Mouse (Mus musculus): ENCODE data around the gene Ankrd52. TPM values are rescaled to one million over a fixed set of nuclear protein-coding genes. Genes with fewer than 3 reads are reported as not detected.

Gene Ankrd52
- polyA plus RNA-seq, 1 experiment from 2014 or later, result 6.2 TPM

DNA sequence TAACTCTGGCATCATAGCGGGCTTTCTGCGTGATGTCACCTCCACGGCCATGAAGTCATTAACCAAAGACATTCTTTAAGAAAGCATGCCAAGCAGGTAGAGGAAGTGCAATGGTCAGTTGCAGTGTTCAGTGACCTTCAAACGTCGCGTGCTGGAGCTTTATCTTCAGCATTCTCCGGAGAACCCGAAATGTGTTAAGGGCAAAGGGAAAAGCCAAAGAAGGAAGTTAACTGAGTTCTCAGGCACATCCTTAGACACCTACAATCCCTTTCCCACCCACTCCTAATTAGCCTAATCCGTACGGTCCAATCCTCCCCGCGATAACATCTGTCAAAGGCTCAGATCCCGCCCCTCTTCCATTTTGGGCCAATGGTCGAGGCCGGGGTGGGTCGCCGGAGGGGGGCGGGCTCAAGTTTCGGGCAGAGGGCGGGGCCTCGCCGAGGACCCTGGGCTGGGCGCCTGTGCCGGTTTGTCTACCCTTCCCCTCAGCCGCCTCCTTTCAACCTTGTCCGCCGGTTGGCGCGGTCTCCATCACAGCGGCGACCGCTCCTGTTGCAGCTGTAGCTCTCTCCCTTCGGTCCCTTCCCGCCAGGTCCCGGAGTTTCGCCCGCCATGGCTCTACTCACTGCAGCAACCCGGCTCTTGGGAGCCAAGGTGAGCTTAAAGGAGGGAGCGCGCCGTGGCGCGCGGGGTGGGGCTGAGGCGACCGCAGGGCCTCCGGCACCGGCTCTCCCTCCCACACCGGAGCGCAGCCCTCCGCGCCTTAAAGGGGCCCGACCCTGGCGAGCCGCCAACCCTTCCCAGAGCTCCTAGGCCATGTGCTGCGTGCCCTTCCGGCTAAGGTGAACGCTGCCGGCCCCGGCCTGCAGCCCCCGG, 39.4 kb upstream of the Ankrd52 start, which contains the start of gene Cs:
Gene Cs (plus strand): TSS at position 429 of the 876 bp plus-strand sequence.
- H3K4me1 ChIP-seq (replicated peaks; ENCODE audit: insufficient read depth, low read length), result peaks cover 9% of the 10 kb centered on the region; the same call in 1 of the 2 replicates
- peak within 1 kb of the TSS; percentile 85 for H3K9ac ChIP-seq (ENCODE audit: low read depth, low read length)
- no peaks in the 10 kb centered on the region for H3K27me3 ChIP-seq (ENCODE audit: insufficient read depth, low read length)
- WGBS, result under 1% methylated on average over 58 of the region's 61 CpGs
- peak; percentile 97 for ATAC-seq (replicated peaks; ENCODE audit: low FRiP score, low read depth)
- H3K9me3 ChIP-seq (replicated peaks; ENCODE audit: low read length), result no peaks in the 10 kb centered on the region
- H3K27ac ChIP-seq, result peak within 1 kb of the TSS; percentile 97
- peak; percentile 100 for DNase-seq (ENCODE audit: low spot score)
- H3K4me3 ChIP-seq (replicated peaks; ENCODE audit: low read depth, low read length), result peak within 1 kb of the TSS; percentile 86
- peak within 1 kb of the TSS; percentile 72 for H3K4me2 ChIP-seq (ENCODE audit: low read length)
- no peaks in the 10 kb centered on the region for H3K36me3 ChIP-seq (ENCODE audit: insufficient read depth, low read length)
- TF ChIP-seq CTCF (IDR thresholded peaks at IDR 0.05; ENCODE audit: low read depth), result no peak; the same call in 1 of the 2 replicates

DNA sequence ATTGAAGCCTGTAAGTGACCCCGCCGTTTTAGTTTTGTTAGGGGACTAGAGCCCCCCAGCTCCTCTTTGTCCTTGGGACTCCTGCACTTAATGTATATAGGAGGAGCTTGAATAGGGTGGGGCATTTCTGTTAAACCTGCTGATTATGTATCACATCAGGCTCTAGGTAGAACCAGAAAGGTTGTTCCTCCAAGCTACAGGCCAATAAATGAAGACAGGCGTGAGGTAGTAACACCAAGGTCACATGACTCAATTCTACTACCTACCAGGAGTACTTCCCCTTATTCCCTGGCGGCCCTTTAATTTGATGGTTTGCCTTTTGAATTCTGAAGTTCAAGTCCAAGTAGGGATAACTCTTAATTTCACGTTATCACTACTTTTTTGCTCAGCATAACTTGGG, 38.5 kb upstream of the Ankrd52 start:
- Histone ChIP-seq H3K4me2 (ENCODE audit: low read length) (peak overlapping the region; percentile 72), H3K9me3 (replicated peaks; ENCODE audit: low read length) (no peaks in the 10 kb centered on the region), H3K27ac (peak overlapping the region; percentile 97), H3K9ac (ENCODE audit: low read depth, low read length) (peak overlapping the region; percentile 85), H3K27me3 (ENCODE audit: insufficient read depth, low read length) (no peaks in the 10 kb centered on the region), H3K4me3 (replicated peaks; ENCODE audit: low read depth, low read length) (peak overlapping the region; percentile 86), H3K4me1 (replicated peaks; ENCODE audit: insufficient read depth, low read length) (peaks cover 9% of the 10 kb centered on the region; the same call in 1 of the 2 replicates), H3K36me3 (ENCODE audit: insufficient read depth, low read length) (no peaks in the 10 kb centered on the region)
- ATAC-seq (replicated peaks; ENCODE audit: low FRiP score, low read depth), result no peak
- no peak for TF ChIP-seq CTCF (IDR thresholded peaks at IDR 0.05; ENCODE audit: low read depth)
- WGBS, result 13% methylated on average over 5 of the region's 5 CpGs
- peak; percentile 18 for DNase-seq (ENCODE audit: low spot score)

DNA sequence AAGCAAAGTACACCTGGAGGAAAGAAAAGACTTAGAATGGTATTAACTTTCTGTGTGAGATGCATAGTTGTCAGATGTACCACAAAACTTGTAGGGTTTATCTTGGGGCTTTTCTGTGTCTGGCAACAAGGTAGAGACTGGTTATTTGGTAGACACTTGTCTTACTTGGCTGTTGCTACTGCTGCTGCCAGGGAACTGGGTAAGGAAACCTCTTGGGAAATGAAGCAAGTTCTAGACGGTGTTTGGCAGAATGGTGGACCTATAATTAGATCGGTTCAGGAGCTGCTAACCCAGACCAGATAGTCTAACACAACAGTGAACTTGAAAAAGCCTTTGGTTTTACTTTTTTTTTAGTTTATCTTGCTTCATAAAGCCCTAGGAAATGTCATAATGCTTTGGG, 38.0 kb upstream of the Ankrd52 start:
- no peaks in the 10 kb centered on the region for H3K9me3 ChIP-seq (replicated peaks; ENCODE audit: low read length)
- WGBS, result 61% methylated on average over 2 of the region's 2 CpGs
- H3K36me3 ChIP-seq (ENCODE audit: insufficient read depth, low read length), result no peaks in the 10 kb centered on the region
- DNase-seq (ENCODE audit: low spot score), result no peak
- H3K27me3 ChIP-seq (ENCODE audit: insufficient read depth, low read length), result no peaks in the 10 kb centered on the region
- H3K9ac ChIP-seq (ENCODE audit: low read depth, low read length), result 0 out of 2 replicates have a peak overlapping the region, but pooled peaks have one; percentile 85
- peaks cover 9% of the 10 kb centered on the region; the same call in 1 of the 2 replicates for H3K4me1 ChIP-seq (replicated peaks; ENCODE audit: insufficient read depth, low read length)
- H3K27ac ChIP-seq, result no peak overlapping the region
- TF ChIP-seq CTCF (IDR thresholded peaks at IDR 0.05; ENCODE audit: low read depth), result no peak
- 0 out of 2 replicates have a peak overlapping the region, but pooled peaks have one; percentile 86 for H3K4me3 ChIP-seq (replicated peaks; ENCODE audit: low read depth, low read length)
- H3K4me2 ChIP-seq (ENCODE audit: low read length), result peak overlapping the region; percentile 72
- ATAC-seq (replicated peaks; ENCODE audit: low FRiP score, low read depth), result no peak

DNA sequence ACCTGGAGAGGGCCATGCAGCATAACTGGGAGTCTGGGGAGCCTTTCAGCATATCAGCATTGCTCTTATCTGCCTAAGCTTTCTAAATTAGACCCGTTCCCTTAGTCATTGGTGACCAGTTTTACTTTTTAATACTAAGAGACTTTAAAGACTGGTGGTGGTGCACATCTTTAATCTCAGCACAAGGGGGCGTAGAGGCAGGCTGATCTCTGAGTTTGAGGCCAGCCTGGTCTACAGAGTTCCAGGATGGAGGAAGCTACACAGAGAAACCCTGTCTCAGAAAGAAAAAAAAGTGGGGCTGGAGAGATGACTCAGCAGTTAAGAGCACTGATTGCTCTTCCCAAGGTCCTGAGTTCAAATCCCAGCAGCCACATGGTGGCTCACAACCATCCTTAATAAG, 36.7 kb upstream of the Ankrd52 start:
- H3K27me3 ChIP-seq (ENCODE audit: insufficient read depth, low read length), result no peaks in the 10 kb centered on the region
- DNase-seq (ENCODE audit: low spot score) (no peak), ATAC-seq (replicated peaks; ENCODE audit: low FRiP score, low read depth) (no peak)
- H3K9me3 ChIP-seq (replicated peaks; ENCODE audit: low read length), result no peaks in the 10 kb centered on the region
- no peak overlapping the region for H3K4me3 ChIP-seq (replicated peaks; ENCODE audit: low read depth, low read length)
- H3K9ac ChIP-seq (ENCODE audit: low read depth, low read length), result no peak overlapping the region
- peak; percentile 51 for TF ChIP-seq CTCF (IDR thresholded peaks at IDR 0.05; ENCODE audit: low read depth)
- 85% methylated on average over 2 of the region's 2 CpGs for WGBS
- H3K36me3 ChIP-seq (ENCODE audit: insufficient read depth, low read length), result no peaks in the 10 kb centered on the region
- H3K4me1 ChIP-seq (replicated peaks; ENCODE audit: insufficient read depth, low read length), result peaks cover 18% of the 10 kb centered on the region
- H3K27ac ChIP-seq, result no peak overlapping the region
- H3K4me2 ChIP-seq (ENCODE audit: low read length), result no peak overlapping the region

DNA sequence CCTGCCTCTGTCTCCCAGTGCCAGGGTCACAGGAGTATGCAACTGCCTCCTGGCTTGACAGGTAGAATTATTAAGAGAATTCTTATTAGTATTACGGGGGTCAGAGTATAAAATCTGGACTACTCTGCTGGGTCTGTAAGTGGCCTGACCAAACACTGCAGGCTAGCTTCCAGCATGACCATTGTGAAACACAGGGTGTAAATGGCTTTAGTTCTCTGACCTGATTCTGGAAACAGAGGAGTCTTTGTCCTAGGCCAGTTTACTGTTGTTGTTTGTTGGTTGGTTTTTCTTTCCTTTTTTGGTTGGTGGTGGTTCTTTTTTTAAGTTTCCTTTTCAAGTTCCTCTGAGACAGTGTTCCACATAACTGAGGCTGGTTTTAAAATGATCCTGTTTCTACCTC, 33.5 kb upstream of the Ankrd52 start:
- 90% methylated on average over 1 of the region's 1 CpGs for WGBS
- Histone ChIP-seq H3K27ac (no peak overlapping the region), H3K9ac (ENCODE audit: low read depth, low read length) (no peak overlapping the region), H3K27me3 (ENCODE audit: insufficient read depth, low read length) (no peaks in the 10 kb centered on the region), H3K4me1 (replicated peaks; ENCODE audit: insufficient read depth, low read length) (peaks cover 18% of the 10 kb centered on the region), H3K36me3 (ENCODE audit: insufficient read depth, low read length) (no peaks in the 10 kb centered on the region), H3K9me3 (replicated peaks; ENCODE audit: low read length) (no peaks in the 10 kb centered on the region), H3K4me2 (ENCODE audit: low read length) (no peak overlapping the region), H3K4me3 (replicated peaks; ENCODE audit: low read depth, low read length) (no peak overlapping the region)
- no peak for DNase-seq (ENCODE audit: low spot score)
- no peak for TF ChIP-seq CTCF (IDR thresholded peaks at IDR 0.05; ENCODE audit: low read depth)
- ATAC-seq (replicated peaks; ENCODE audit: low FRiP score, low read depth), result no peak

DNA sequence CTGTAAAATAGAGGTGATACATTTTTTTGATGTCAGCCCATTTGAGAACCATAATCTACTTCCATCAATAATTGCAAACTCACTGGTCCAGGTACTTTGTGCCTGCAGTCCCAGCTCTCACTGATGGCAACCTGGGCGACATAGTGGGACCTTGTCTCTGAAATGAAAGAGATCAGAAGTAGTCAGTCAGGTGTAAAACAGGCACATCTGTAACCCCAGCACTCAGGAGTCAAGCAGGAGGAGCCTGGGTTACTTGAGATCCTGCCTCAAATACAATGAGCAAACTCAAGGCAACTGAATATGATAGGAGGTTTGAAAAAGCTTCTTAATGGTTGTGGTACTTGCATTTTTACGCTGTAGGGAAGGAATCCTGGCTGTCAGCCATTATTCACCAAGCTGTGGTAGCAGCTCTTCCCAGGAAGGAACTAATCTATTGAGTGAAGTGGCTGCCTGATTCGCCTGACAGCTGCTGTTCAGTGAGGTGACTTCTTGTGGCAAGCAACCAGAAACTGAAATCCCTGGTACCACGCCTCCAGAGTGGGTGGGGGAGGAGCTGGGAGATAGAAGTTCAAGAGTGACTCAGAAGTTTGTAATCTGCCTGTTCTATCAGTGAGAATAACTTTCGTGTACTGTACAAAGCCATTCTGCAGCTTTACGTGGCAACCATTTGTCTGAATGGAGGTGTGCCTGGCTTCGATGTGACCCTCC, 32.2 kb upstream of the Ankrd52 start:
- Histone ChIP-seq H3K4me3 (replicated peaks; ENCODE audit: low read depth, low read length) (no peak overlapping the region), H3K27ac (peak overlapping the region; percentile 38), H3K36me3 (ENCODE audit: insufficient read depth, low read length) (no peaks in the 10 kb centered on the region), H3K9me3 (replicated peaks; ENCODE audit: low read length) (no peaks in the 10 kb centered on the region), H3K4me1 (replicated peaks; ENCODE audit: insufficient read depth, low read length) (peaks cover 8% of the 10 kb centered on the region), H3K4me2 (ENCODE audit: low read length) (peak overlapping the region; percentile 30), H3K27me3 (ENCODE audit: insufficient read depth, low read length) (no peaks in the 10 kb centered on the region), H3K9ac (ENCODE audit: low read depth, low read length) (no peak overlapping the region)
- 24% methylated on average over 7 of the region's 7 CpGs for WGBS
- DNase-seq (ENCODE audit: low spot score) (peak; percentile 83), ATAC-seq (replicated peaks; ENCODE audit: low FRiP score, low read depth) (peak; percentile 57; the same call in 1 of the 2 replicates)
- no peak for TF ChIP-seq CTCF (IDR thresholded peaks at IDR 0.05; ENCODE audit: low read depth)

All from kidney, postnatal 0 days (tissue).